Mouse (Mus musculus) heart, embryonic 16.5 days (tissue): ENCODE results near the gene B3gnt4. TPM values are rescaled to one million over a fixed set of nuclear protein-coding genes. Genes with fewer than 3 reads are reported as not detected.
A peak's percentile ranks its signal among the peaks of the same experiment; 100 is the strongest.

Experiments used
- ATAC-seq: fragments of 200-750 bp; cut with Nextera tagmentation; replicated peaks from 2 replicates; pipeline ENCODE4 v1.8.0; 2017; ENCODE audit warnings: moderate number of reproducible peaks; ENCODE audit not compliant: insufficient read depth, low FRiP score; ENCODE audit errors: extremely low read depth
- H3K27ac ChIP-seq: fragments of 300-500 bp; sonication (generic); 2 replicates; pipeline ENCODE4 v1.5.1; 2014; ENCODE audit warnings: mild to moderate bottlenecking, low read length, control low read depth, moderate library complexity
- H3K27me3 ChIP-seq: fragments of 300-500 bp; sonication (generic); 2 replicates; pipeline ENCODE4 v1.6.1; 2014; ENCODE audit warnings: low read length, mixed read lengths; ENCODE audit not compliant: control insufficient read depth, insufficient read depth
- H3K36me3 ChIP-seq: fragments of 300-500 bp; sonication (generic); 2 replicates; pipeline ENCODE4 v1.6.1; 2014; ENCODE audit not compliant: control insufficient read depth, insufficient read depth
- H3K4me1 ChIP-seq: fragments of 300-500 bp; sonication (generic); 2 replicates; pipeline ENCODE4 v1.6.1; 2014; ENCODE audit warnings: low read length, mixed read lengths; ENCODE audit not compliant: control insufficient read depth, insufficient read depth
- H3K4me2 ChIP-seq: fragments of 300-500 bp; sonication (generic); 2 replicates; pipeline ENCODE4 v1.6.1; 2014; ENCODE audit warnings: low read depth, mild to moderate bottlenecking, control low read depth, low read length
- H3K4me3 ChIP-seq: fragments of 300-500 bp; sonication (generic); 2 replicates; pipeline ENCODE4 v1.5.1; 2014; ENCODE audit warnings: mild to moderate bottlenecking, control low read depth, low read length
- H3K9ac ChIP-seq: fragments of 300-500 bp; sonication (generic); 2 replicates; pipeline ENCODE4 v1.6.1; 2014; ENCODE audit warnings: low read length, control low read depth
- H3K9me3 ChIP-seq: fragments of 300-500 bp; sonication (generic); replicated peaks from 2 replicates; pipeline ENCODE4 v1.6.1; 2016; ENCODE audit warnings: low read length; ENCODE audit not compliant: control insufficient read depth
- WGBS: fragments of 180-500 bp; shearing (Covaris S2); extraction: QIAGEN DNeasy Blood & Tissue Kit; methylation state at CpG from one replicate; pipeline ENCODE4 v1.1.7; 2014; 5-methylcytosine and 5-hydroxymethylcytosine counted together
- polyA plus RNA-seq: library from polyadenylated mRNA; unstranded; fragments of >200 nt; fragmentation: Nextera tagmentation; extraction: Ambion mirVana; gene quantifications from 2 replicates; pipeline ENCODE4 v1.2.1, GENCODE M21; 2015

Gene B3gnt4
- 0.11 and 0.17 TPM in 2 replicates for polyA plus RNA-seq

DNA sequence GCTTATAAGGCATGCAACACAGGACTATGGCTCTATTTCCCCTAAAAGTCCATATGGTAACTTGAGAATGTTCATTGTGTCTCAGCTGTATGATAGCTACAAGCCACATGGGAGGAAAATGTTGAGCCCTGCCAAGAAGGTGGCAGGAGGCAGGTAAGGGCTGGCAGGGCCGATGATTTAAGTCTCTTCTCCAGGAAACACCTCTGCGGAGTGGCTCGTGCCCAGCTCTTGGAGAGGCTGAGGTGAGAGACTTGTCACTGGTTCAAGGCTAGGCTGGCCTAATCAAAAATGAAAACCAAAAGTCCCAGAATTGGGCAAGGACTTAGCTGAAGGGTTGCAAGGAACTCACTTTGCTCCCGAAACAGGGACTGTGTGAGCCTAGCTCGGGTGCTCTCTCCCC, at the start of gene B3gnt4:
TSS of gene B3gnt4 (plus strand) at position 301 of the 400 bp plus-strand sequence.
- WGBS: 86% methylated on average over 5 of the region's 5 CpGs
- no peak for ATAC-seq
- Histone ChIP-seq H3K4me3 (no peak within 1 kb of the TSS), H3K4me1 (peaks cover 6% of the 10 kb centered on the region; the same call in 1 of the 2 replicates), H3K9ac (no peak within 1 kb of the TSS), H3K4me2 (no peak within 1 kb of the TSS), H3K36me3 (peaks cover 8% of the 10 kb centered on the region), H3K9me3 (no peaks in the 10 kb centered on the region), H3K27me3 (peaks cover 9% of the 10 kb centered on the region), H3K27ac (no peak within 1 kb of the TSS)

GRCm38 (mm10) chr5:123461420-123461819, 48.8 kb upstream of the B3gnt4 start:
- Histone ChIP-seq H3K27ac (no peak overlapping the region), H3K27me3 (no peaks in the 10 kb centered on the region), H3K4me3 (no peak overlapping the region), H3K36me3 (no peaks in the 10 kb centered on the region), H3K9ac (no peak overlapping the region), H3K4me2 (no peak overlapping the region), H3K4me1 (no peaks in the 10 kb centered on the region), H3K9me3 (no peaks in the 10 kb centered on the region)
- ATAC-seq: no peak
- WGBS: 46% methylated on average over 5 of the region's 5 CpGs

DNA sequence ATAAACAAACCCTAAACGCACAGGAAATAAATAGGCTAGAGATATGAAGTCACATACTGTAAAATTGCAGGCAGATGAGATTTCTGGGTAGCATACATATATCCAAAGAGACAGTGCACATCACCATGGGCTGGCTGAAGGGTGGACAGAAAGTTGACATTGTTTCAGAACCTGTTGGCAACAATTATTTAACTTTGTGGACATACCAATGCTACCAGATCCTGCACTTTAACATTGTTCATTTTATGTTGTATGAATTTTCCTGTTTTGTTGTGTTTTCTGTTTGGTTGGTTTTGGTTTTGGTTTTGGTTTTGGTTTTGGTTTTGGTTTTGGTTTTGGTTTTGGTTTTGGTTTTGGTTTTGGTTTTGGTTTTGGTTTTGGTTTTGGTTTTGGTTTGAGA, 45.6 kb upstream of the B3gnt4 start:
- no peak for ATAC-seq
- Histone ChIP-seq H3K9ac (no peak overlapping the region), H3K4me3 (no peak overlapping the region), H3K36me3 (no peaks in the 10 kb centered on the region), H3K27ac (no peak overlapping the region), H3K4me2 (no peak overlapping the region), H3K27me3 (no peaks in the 10 kb centered on the region), H3K4me1 (no peaks in the 10 kb centered on the region), H3K9me3 (no peaks in the 10 kb centered on the region)
- 98% methylated on average over 1 of the region's 1 CpGs for WGBS

- 10% methylated on average over 10 of the region's 10 CpGs for WGBS
- Histone ChIP-seq H3K9ac (peak overlapping the region; percentile 46; the same call in 1 of the 2 replicates), H3K9me3 (no peaks in the 10 kb centered on the region), H3K27ac (0 out of 2 replicates have a peak overlapping the region, but pooled peaks have one; percentile 29), H3K27me3 (no peaks in the 10 kb centered on the region), H3K36me3 (no peaks in the 10 kb centered on the region), H3K4me3 (peak overlapping the region; percentile 40), H3K4me1 (peaks cover 7% of the 10 kb centered on the region; the same call in 1 of the 2 replicates), H3K4me2 (peak overlapping the region; percentile 56)
- no peak for ATAC-seq
Observed at GRCm38 (mm10) chr5:123470784-123471400, 39.4 kb upstream of the B3gnt4 start.

GRCm38 (mm10) chr5:123473817-123474216, 36.4 kb upstream of the B3gnt4 start:
- WGBS: 82% methylated on average over 5 of the region's 5 CpGs
- Histone ChIP-seq H3K27ac (no peak overlapping the region), H3K4me2 (no peak overlapping the region), H3K27me3 (no peaks in the 10 kb centered on the region), H3K36me3 (no peaks in the 10 kb centered on the region), H3K4me1 (peaks cover 7% of the 10 kb centered on the region; the same call in 1 of the 2 replicates), H3K9me3 (no peaks in the 10 kb centered on the region), H3K4me3 (no peak overlapping the region), H3K9ac (no peak overlapping the region)
- no peak for ATAC-seq

GRCm38 (mm10) chr5:123487659-123488395, 22.4 kb upstream of the B3gnt4 start:
- no peak overlapping the region for H3K4me2 ChIP-seq
- no peak overlapping the region for H3K4me3 ChIP-seq
- H3K27me3 ChIP-seq: no peaks in the 10 kb centered on the region; the same call in 1 of the 2 replicates
- no peaks in the 10 kb centered on the region for H3K9me3 ChIP-seq
- H3K9ac ChIP-seq: no peak overlapping the region
- ATAC-seq: no peak
- H3K36me3 ChIP-seq: no peaks in the 10 kb centered on the region
- H3K27ac ChIP-seq: no peak overlapping the region
- peaks cover 5% of the 10 kb centered on the region; the same call in 1 of the 2 replicates for H3K4me1 ChIP-seq
- WGBS: 72% methylated on average over 11 of the region's 11 CpGs

- no peak for ATAC-seq
- Histone ChIP-seq H3K4me2 (peak within 1 kb of the TSS; percentile 66), H3K9ac (no peak within 1 kb of the TSS), H3K4me1 (peaks cover 5% of the 10 kb centered on the region; the same call in 1 of the 2 replicates), H3K36me3 (no peaks in the 10 kb centered on the region), H3K4me3 (peak within 1 kb of the TSS; percentile 35), H3K27ac (no peak within 1 kb of the TSS), H3K9me3 (no peaks in the 10 kb centered on the region), H3K27me3 (no peaks in the 10 kb centered on the region; the same call in 1 of the 2 replicates)
- WGBS: 7% methylated on average over 25 of the region's 25 CpGs
Observed at GRCm38 (mm10) chr5:123489112-123489785, 21.0 kb upstream of the B3gnt4 start, which contains the start of the genes Lrrc43 and Il31. Gene Lrrc43, plus strand, starts transcription at chr5:123489305. Gene Il31, minus strand, starts transcription at chr5:123489489.

GRCm38 (mm10) chr5:123489935-123490334, 20.3 kb upstream of the B3gnt4 start:
- 62% methylated on average over 9 of the region's 9 CpGs for whole genome bisulfite sequencing
- Histone ChIP-seq H3K9me3 (no peaks in the 10 kb centered on the region), H3K9ac (no peak overlapping the region), H3K4me2 (no peak overlapping the region), H3K4me1 (peaks cover 5% of the 10 kb centered on the region; the same call in 1 of the 2 replicates), H3K4me3 (no peak overlapping the region), H3K27ac (no peak overlapping the region), H3K27me3 (no peaks in the 10 kb centered on the region; the same call in 1 of the 2 replicates), H3K36me3 (no peaks in the 10 kb centered on the region)
- ATAC-seq: no peak; the same call in 1 of the 2 replicates
